Mouse (Mus musculus): ENCODE data around the gene Exosc6. TPM values are rescaled to one million over a fixed set of nuclear protein-coding genes. Genes with fewer than 3 reads are reported as not detected.
A peak's percentile ranks its signal among the peaks of the same experiment; 100 is the strongest.
"Not testable (repeated sequence)": the region's sequence is repeated elsewhere in the genome, so short reads cannot be mapped to it uniquely, and the experiment has no call there.

The Exosc6 gene
- polyA plus RNA-seq, 1 experiment from 2014 or later: 1.5 TPM

- peak; percentile 60 for ATAC-seq (ENCODE audit: low FRiP score)
- under 1% methylated on average over 42 of the region's 69 CpGs for WGBS
- H3K4me3 ChIP-seq (replicated peaks): peak overlapping the region; percentile 63
- not testable (repeated sequence) for H3K4me1 ChIP-seq; H3K9me3 ChIP-seq; H3K27me3 ChIP-seq; H3K36me3 ChIP-seq (replicated peaks); H3K27ac ChIP-seq
- peak overlapping the region; percentile 69 for H3K9ac ChIP-seq
- H3K4me2 ChIP-seq: peak overlapping the region; percentile 81
These were observed 38.7 kb downstream of the Exosc6 start for GRCm38 (mm10) chr8:111094719-111095302.

Small RNA genes lying within 50 kb of the gene (microRNA-seq; reads per million reads assigned to microRNA genes)
- not detected for gene Gm24103
- not detected for gene Mir3473d

Other genes with a start within 250 kb of the Exosc6 start
- gene Cog4, start 209.7 kb upstream of the Exosc6 start, polyA plus RNA-seq (2016; fragmentation: Nextera tagmentation; extraction: Ambion mirVana): 64.5 and 73.6 TPM in 2 replicates
- 187 and 189 TPM in 2 replicates for gene Sf3b3, start 209.6 kb upstream of the Exosc6 start, polyA plus RNA-seq (2016; fragmentation: Nextera tagmentation; extraction: Ambion mirVana)
- gene Fuk, start 153.9 kb upstream of the Exosc6 start, polyA plus RNA-seq (2016; fragmentation: Nextera tagmentation; extraction: Ambion mirVana): 13.2 and 14.4 TPM in 2 replicates
- 26.2 and 27.2 TPM in 2 replicates for gene St3gal2, start 136.4 kb upstream of the Exosc6 start, polyA plus RNA-seq (2016; fragmentation: Nextera tagmentation; extraction: Ambion mirVana)
- gene Ddx19a, start 58.5 kb upstream of the Exosc6 start, polyA plus RNA-seq (2016; fragmentation: Nextera tagmentation; extraction: Ambion mirVana): 18.8 and 20.7 TPM in 2 replicates
- 10.5 and 12.0 TPM in 2 replicates for gene Ddx19b, start 24.6 kb upstream of the Exosc6 start, polyA plus RNA-seq (2016; fragmentation: Nextera tagmentation; extraction: Ambion mirVana)
- gene Aars, start 23.2 kb upstream of the Exosc6 start, polyA plus RNA-seq (2016; fragmentation: Nextera tagmentation; extraction: Ambion mirVana): 84.6 and 86.4 TPM in 2 replicates
- 0.43 and 0.63 TPM in 2 replicates for gene Clec18a, start 36.1 kb downstream of the Exosc6 start, polyA plus RNA-seq (2016; fragmentation: Nextera tagmentation; extraction: Ambion mirVana)
- 14.4 TPM in 2 replicates for gene Pdpr, start 38.3 kb downstream of the Exosc6 start, polyA plus RNA-seq (2016; fragmentation: Nextera tagmentation; extraction: Ambion mirVana)
- 83.6 and 89.6 TPM in 2 replicates for gene Glg1, start 202.9 kb downstream of the Exosc6 start, polyA plus RNA-seq (2016; fragmentation: Nextera tagmentation; extraction: Ambion mirVana)
- 76.5 and 78.3 TPM in 2 replicates for gene Rfwd3, start 243.9 kb downstream of the Exosc6 start, polyA plus RNA-seq (2016; fragmentation: Nextera tagmentation; extraction: Ambion mirVana)